Mouse (Mus musculus): Measurements from ENCODE around the gene Large2.
"Not testable (repeated sequence)": the region's sequence is repeated elsewhere in the genome, so short reads cannot be mapped to it uniquely, and the experiment has no call there.

The Large2 gene

GRCm38 (mm10) chr2:92374514-92374913 lies at the start of gene Large2, which contains the start of gene Pex16:
Gene Large2, minus strand, starts transcription at chr2:92374869.
Gene Pex16, plus strand, starts transcription at chr2:92374676.
- DNase-seq (ENCODE audit: low read depth, low spot score), result no peak

- no peak for DNase-seq (ENCODE audit: low read depth, low spot score)
Measured at GRCm38 (mm10) chr2:92423702-92424461, 49.2 kb upstream of the Large2 start.

DNA sequence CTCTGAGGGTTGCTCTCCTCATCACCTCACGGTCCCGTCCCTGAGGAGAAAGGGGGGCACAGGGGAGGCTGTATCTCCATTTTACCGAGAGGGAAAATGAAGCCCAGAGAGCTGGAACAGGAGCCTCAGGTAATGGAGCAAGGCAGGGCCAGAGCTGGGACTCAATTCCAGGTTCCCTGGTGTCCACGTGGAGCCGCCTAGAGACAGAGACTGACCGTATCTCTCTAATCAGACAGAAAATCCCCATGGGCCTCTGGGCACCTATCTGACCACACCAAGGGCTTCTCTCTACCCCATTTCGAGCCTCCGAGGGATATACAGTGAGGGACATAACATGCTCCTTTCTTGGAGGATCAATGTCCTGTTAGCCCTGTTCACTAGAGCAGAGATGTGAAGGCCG lies 48.5 kb upstream of the Large2 start:
- no peak for DNase-seq (ENCODE audit: low read depth, low spot score)

DNA sequence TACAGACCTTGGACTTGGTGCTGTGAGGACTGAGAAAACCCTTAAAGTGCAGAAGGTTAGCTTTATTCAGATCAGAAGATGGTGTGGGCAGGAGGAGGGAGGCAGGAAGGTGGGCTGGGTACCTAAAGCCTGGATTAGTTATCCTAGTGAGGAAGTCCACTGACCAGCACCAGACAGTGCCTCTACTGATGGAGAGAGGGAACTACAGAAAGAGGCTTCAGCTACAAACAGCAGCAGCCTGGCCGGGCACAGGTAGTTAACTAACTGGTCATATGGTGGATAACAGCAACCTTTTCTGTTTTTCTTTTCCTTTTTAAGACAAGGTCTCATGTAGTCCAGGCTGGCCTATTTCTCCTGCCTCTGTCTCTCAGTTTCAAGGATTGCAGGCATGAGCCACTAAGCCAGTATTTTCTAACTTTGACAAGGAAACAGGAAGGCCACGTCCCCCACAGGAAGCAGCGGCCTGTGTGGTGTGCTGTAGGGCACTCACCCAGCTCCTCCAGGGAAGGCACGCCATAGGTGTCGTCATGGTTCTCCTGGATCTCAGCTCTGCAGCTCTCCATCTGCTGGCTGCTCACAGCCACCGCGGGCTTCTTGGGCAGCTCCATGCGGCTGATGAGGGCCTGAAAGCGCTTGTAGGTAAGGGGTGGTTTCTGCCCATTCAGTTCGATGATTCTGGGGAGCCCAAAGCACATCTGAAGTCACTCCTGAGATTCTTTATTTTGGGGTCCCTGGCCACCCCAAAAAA lies 47.9 kb upstream of the Large2 start:
- DNase-seq (ENCODE audit: low read depth, low spot score), result no peak

GRCm38 (mm10) chr2:92421723-92422387 lies 47.2 kb upstream of the Large2 start:
- DNase-seq (ENCODE audit: low read depth, low spot score), result no peak

- no peak for DNase-seq (ENCODE audit: low read depth, low spot score)
Measured at GRCm38 (mm10) chr2:92411705-92412104, 37.0 kb upstream of the Large2 start.

- DNase-seq (ENCODE audit: low read depth, low spot score), result no peak
Measured at GRCm38 (mm10) chr2:92408309-92409045, 33.8 kb upstream of the Large2 start.

- no peak for DNase-seq (ENCODE audit: low read depth, low spot score)
Measured at GRCm38 (mm10) chr2:92405687-92406086, 31.0 kb upstream of the Large2 start.

DNA sequence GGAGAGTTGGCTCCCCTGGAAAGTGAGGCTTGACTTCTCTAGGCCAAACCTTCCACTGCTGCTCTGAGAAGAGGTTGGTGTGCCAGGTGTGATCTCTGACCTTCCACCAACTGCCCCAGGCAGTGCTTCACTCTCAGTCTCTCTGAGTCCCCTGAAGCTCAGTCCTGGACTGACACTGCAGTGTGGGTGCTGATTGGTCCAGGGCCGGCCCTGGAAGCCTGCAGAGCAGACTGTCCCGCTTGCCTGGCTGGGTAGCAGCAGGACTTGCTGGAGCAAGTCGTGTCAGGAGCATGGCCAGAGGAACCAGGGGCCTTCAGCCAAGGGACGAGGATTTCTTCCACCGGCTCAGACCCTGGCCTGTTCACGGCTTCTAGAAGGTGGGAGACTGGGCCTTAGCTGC lies 30.1 kb upstream of the Large2 start:
- no peak for DNase-seq (ENCODE audit: low read depth, low spot score)

DNA sequence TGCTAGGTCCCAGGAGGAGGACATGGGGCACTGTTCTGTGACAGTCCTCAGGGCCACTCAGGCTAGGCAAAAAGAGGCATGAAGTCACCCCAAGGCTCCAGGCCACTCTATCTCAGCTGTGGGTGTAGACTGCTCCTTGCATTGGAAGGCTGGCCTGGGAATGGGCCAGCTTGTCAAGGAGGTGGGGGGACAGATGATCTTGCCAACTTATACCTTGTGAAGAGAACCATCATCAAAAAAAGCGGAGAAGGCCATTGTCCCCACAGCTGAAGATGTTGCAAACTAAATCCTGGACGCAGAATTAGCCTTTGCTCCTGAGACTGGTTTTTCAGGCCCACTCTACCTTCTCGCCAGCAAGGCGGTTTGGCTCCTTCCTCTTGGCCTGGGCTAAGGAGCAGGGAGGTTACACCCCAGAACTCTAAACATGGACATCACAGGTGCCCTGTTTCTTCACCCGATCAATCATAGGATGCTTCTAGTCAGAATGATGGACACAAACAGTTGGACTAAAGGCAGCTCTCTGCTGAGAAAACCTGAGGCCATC lies 29.2 kb upstream of the Large2 start:
- DNase-seq (ENCODE audit: low read depth, low spot score), result no peak

GRCm38 (mm10) chr2:92402591-92403326 lies 28.1 kb upstream of the Large2 start:
- DNase-seq (ENCODE audit: low read depth, low spot score), result no peak

DNA sequence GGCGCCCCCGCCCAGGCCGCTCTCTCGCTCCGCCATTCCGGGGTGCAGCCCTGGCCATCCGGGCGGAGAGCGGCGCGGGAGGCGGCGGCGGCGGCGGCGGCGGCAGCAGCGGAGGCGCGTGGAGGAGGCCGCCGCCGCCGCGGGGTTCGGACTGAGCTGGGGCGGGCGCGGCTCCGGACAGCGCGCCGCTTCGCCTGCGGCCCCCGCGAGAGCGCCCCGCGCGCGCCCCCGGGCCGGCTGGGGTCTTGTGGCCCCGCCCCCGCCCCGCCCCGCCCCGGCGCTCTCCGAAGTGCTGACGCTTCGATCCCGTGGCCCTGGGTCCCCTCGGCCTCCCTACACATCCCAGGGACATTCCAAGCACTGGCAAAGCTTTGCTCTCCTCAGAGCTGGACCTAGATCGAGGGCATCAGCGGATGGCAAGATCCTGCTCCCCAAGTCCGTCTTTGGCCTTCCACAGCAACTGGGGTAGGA lies 26.5 kb upstream of the Large2 start, which contains the start of gene Mapk8ip1:
Gene Mapk8ip1, minus strand, starts transcription at position 173 of the 471 bp plus-strand sequence.
- peak; percentile 46 for DNase-seq (ENCODE audit: low read depth, low spot score)

DNA sequence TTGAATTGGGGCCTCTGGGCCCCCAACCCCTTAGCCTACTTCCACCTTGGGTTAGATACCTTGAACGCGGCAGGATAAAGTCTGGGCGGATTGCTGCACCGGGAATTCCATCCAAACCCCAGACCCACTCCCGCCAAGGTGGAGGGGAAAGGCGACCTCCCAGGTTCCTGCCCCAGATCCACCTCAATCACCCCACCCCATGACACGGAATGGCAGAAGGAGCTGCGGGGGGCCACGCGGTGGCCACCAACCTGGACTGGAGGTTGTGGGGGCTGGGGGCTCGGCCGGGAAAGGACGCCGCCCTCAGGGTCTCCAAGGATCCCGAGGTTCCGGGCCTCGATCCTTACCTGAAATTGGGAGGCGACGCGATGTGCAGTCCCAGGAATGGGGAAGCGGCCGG lies 26.0 kb upstream of the Large2 start:
- no peak for DNase-seq (ENCODE audit: low read depth, low spot score)

GRCm38 (mm10) chr2:92399877-92400276 lies 25.2 kb upstream of the Large2 start:
- not testable (repeated sequence) for DNase-seq (ENCODE audit: low read depth, low spot score)

GRCm38 (mm10) chr2:92397436-92397835 lies 22.8 kb upstream of the Large2 start:
- DNase-seq (ENCODE audit: low read depth, low spot score), result no peak

GRCm38 (mm10) chr2:92395535-92395934 lies 20.9 kb upstream of the Large2 start:
- no peak for DNase-seq (ENCODE audit: low read depth, low spot score)

DNA sequence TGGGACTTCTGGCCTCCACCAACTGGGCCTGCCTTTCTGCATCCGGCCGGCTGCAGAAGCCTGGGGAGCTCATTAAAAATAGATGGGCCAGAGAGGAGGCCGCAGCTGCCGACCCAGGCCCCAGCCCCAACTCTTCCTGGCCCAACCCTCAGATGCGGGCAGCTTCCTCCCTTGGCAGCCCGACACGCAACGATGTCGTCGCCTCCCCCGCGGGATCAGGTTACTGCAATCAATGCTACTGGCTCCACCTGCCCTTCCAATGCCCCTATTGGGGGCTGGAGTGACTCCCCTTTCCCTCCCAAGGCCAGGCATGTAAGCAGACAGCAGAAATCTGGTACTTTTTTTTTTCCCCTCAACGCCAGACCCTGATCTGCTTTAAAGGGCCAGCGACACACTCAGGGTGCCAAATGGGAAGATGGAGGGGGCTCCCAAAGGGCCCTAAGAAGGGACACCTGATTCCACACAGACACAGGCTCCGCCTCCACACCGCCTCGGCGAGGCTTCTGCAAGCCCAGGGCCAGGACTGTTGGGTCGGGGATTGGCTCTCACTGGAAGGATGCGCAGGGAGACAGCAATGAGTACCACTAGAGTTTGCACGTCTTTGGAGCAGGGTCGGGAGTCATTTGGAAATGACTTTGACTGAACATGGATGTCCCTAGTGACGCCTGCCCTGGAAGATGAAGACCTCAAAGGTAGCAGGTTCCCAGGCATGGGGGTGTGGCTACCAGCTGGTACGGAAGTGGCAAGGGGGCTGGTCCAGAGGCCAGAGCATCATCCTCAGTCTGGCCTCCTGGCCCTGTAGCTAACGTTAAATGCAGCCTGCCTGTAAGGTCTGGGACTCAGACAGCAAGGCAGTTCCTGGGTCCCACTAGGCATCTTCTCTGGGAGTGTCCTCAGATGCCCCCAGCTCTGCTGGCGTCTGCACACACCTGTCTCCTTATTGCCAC lies 17.9 kb upstream of the Large2 start:
- peak; percentile 87 for DNase-seq (ENCODE audit: low read depth, low spot score)

- DNase-seq (ENCODE audit: low read depth, low spot score), result no peak
Measured at GRCm38 (mm10) chr2:92391703-92392317, 17.1 kb upstream of the Large2 start.

DNA sequence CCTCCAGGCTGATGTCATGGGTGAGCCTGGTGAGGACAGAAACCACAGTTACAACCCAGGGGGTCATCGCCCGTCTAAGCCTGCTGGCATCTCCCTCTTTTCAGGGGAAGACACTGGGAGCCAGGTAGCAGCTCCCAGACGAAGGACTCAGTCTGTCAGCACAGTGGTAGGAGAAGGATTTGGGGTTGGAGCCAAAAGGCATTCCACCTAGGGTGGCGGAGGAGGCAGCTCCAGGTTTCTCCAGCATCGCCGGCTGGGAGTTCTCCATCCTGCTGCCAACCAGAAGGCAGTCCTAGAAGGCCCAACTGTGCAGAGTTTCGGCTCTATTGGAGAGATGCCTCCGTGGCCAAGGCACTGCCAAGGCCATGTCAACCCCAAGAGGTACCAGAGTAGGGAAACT lies 16.4 kb upstream of the Large2 start:
- DNase-seq (ENCODE audit: low read depth, low spot score), result no peak

All from mesoderm, embryonic 11.5 days (tissue).